Mouse (Mus musculus) embryonic facial prominence, embryonic 14.5 days (tissue): ENCODE results near the gene Dgcr2. TPM values are rescaled to one million over a fixed set of nuclear protein-coding genes. Genes with fewer than 3 reads are reported as not detected.

Source experiments
- ATAC-seq: fragments of 200-750 bp; cut with Nextera tagmentation; 2 replicates; pipeline ENCODE4 v1.8.0; 2017; ENCODE audit warnings: low read depth, moderate number of reproducible peaks, moderate TSS enrichment
- DNase-seq: peaks from one replicate; pipeline ENCODE4 v3.0.0-alpha.2; 2015; ENCODE audit warnings: low spot score
- H3K27ac ChIP-seq: fragments of 300-500 bp; sonication (generic); replicated peaks from 2 replicates; pipeline ENCODE4 v1.5.1; 2014; ENCODE audit warnings: low read depth, mild to moderate bottlenecking, low read length, moderate library complexity
- H3K27me3 ChIP-seq: fragments of 300-500 bp; sonication (generic); replicated peaks from 2 replicates; pipeline ENCODE4 v1.6.1; 2014; ENCODE audit warnings: low read length; ENCODE audit not compliant: control insufficient read depth, insufficient read depth
- H3K36me3 ChIP-seq: fragments of 300-500 bp; sonication (generic); 2 replicates; pipeline ENCODE4 v1.6.1; 2014; ENCODE audit warnings: low read length, mixed read lengths; ENCODE audit not compliant: control insufficient read depth, insufficient read depth
- H3K4me1 ChIP-seq: fragments of 300-500 bp; sonication (generic); 2 replicates; pipeline ENCODE4 v1.6.1; 2014; ENCODE audit warnings: antibody characterized with exemption, low read length; ENCODE audit not compliant: control insufficient read depth, insufficient read depth
- H3K4me2 ChIP-seq: fragments of 300-500 bp; sonication (generic); 2 replicates; pipeline ENCODE4 v1.6.1; 2014; ENCODE audit warnings: low read depth, mild to moderate bottlenecking, low read length, moderate library complexity, mixed read lengths
- H3K4me3 ChIP-seq: fragments of 300-500 bp; sonication (generic); 2 replicates; pipeline ENCODE4 v1.5.1; 2014; ENCODE audit warnings: low read depth, mild to moderate bottlenecking, low read length
- H3K9ac ChIP-seq: fragments of 300-500 bp; sonication (generic); 2 replicates; pipeline ENCODE4 v1.6.1; 2014; ENCODE audit warnings: low read depth, mild to moderate bottlenecking, low read length, moderate library complexity, mixed read lengths
- H3K9me3 ChIP-seq: fragments of 300-500 bp; sonication (generic); 2 replicates; pipeline ENCODE4 v1.6.1; 2016; ENCODE audit warnings: low read length; ENCODE audit not compliant: control insufficient read depth
- WGBS: fragments of 180-500 bp; shearing (Covaris S2); extraction: QIAGEN DNeasy Blood & Tissue Kit; methylation state at CpG from one replicate; pipeline ENCODE4 v1.1.7; 2014; 5-methylcytosine and 5-hydroxymethylcytosine counted together
- polyA plus RNA-seq: library from polyadenylated mRNA; unstranded; fragments of >200 nt; fragmentation: Nextera tagmentation; extraction: Ambion mirVana; gene quantifications from 2 replicates; pipeline ENCODE4 v1.2.1, GENCODE M21; 2014

Dgcr2 gene
- polyA plus RNA-seq, 1 experiment from 2014 or later = 81.9 TPM

DNA sequence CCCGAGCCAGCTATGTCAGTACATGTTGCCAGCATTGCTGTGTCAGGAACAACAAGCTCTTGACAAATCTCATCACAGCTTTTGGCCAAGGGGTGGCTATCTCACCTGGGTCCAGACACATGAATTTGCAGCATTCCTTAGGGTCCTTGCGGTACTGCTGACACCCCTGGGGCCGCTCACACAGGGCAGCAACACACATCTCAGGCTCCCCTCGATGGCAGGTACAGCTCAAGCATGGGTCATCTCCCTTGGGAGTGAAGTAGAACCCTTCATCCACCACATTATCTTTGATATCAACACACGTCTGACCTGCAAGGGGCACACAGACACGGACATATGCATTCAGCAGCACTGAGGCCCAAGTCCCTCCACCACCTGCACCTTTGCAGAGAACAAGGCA lies 48.9 kb downstream of the Dgcr2 start:
- WGBS = 79% methylated on average over 6 of the region's 6 CpGs

GRCm38 (mm10) chr16:17848928-17849327 lies 49.4 kb downstream of the Dgcr2 start:
- WGBS = 32% methylated on average over 1 of the region's 1 CpGs
- Histone ChIP-seq H3K27me3 (no peaks in the 10 kb centered on the region), H3K4me3 (no peak overlapping the region), H3K9ac (no peak overlapping the region), H3K27ac (no peak overlapping the region), H3K9me3 (no peaks in the 10 kb centered on the region), H3K4me2 (no peak overlapping the region), H3K36me3 (peaks cover 94% of the 10 kb centered on the region), H3K4me1 (no peaks in the 10 kb centered on the region)
- DNase-seq (peak; percentile 78), ATAC-seq (no peak)

More for the DNA sequence above, 48.9 kb downstream of the Dgcr2 start:
- no peak overlapping the region for H3K27ac ChIP-seq
- no peak overlapping the region for H3K9ac ChIP-seq
- no peak for ATAC-seq
- H3K36me3 ChIP-seq = peaks cover 94% of the 10 kb centered on the region
- H3K4me3 ChIP-seq = no peak overlapping the region
- H3K9me3 ChIP-seq = no peaks in the 10 kb centered on the region
- H3K4me2 ChIP-seq = no peak overlapping the region
- no peaks in the 10 kb centered on the region for H3K27me3 ChIP-seq
- no peak for DNase-seq
- no peaks in the 10 kb centered on the region for H3K4me1 ChIP-seq

GRCm38 (mm10) chr16:17848431-17848830 lies 49.9 kb downstream of the Dgcr2 start:
- H3K36me3 ChIP-seq = peaks cover 96% of the 10 kb centered on the region
- H3K4me3 ChIP-seq = no peak overlapping the region
- DNase-seq (no peak), ATAC-seq (no peak)
- no peak overlapping the region for H3K4me2 ChIP-seq
- H3K9me3 ChIP-seq = no peaks in the 10 kb centered on the region
- no peak overlapping the region for H3K9ac ChIP-seq
- no peaks in the 10 kb centered on the region for H3K27me3 ChIP-seq
- H3K4me1 ChIP-seq = no peaks in the 10 kb centered on the region
- WGBS = 94% methylated on average over 6 of the region's 6 CpGs
- no peak overlapping the region for H3K27ac ChIP-seq

DNA sequence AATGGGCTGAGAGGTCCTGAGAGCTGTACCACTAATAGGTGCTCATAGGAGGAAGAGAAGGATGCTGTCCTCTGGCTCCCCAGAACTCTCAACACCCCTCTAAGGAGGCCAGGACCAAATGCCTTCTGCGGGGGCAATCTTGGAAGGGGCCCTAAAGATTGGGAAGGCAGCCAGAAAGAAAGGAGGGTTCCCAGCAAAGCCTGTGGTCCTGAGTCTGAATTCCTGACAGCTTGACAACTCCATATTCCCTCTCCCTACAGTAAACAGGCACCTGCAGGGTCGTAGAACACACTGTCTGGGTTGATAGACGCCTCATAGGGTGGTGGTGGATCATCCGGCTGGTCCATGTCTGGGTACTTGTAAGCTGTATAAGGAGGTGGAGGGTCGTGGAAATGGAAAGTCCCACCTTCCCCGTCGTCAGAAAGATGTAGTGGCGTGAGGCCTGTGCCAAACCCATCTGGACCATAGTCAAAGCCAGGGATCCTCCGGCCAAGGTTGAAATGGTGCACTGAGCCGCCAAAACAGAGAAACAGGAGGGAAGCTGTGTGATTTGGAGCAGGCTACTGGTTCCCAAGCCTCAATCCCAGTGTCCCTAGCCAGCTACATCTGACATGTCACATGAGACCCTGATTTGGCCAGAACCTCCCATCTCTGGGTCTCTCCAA lies 54.5 kb downstream of the Dgcr2 start:
- no peaks in the 10 kb centered on the region for H3K9me3 ChIP-seq
- ATAC-seq = no peak
- H3K36me3 ChIP-seq = peaks cover 85% of the 10 kb centered on the region
- no peak overlapping the region for H3K27ac ChIP-seq
- H3K27me3 ChIP-seq = no peaks in the 10 kb centered on the region
- H3K9ac ChIP-seq = no peak overlapping the region
- H3K4me1 ChIP-seq = no peaks in the 10 kb centered on the region
- H3K4me3 ChIP-seq = no peak overlapping the region
- no peak for DNase-seq
- WGBS = 92% methylated on average over 10 of the region's 10 CpGs
- no peak overlapping the region for H3K4me2 ChIP-seq

GRCm38 (mm10) chr16:17842437-17842836 lies 55.9 kb downstream of the Dgcr2 start:
- no peaks in the 10 kb centered on the region for H3K27me3 ChIP-seq
- no peak overlapping the region for H3K4me2 ChIP-seq
- DNase-seq (no peak), ATAC-seq (no peak)
- 91% methylated on average over 7 of the region's 7 CpGs for WGBS
- H3K4me3 ChIP-seq = no peak overlapping the region
- H3K36me3 ChIP-seq = peaks cover 71% of the 10 kb centered on the region
- no peak overlapping the region for H3K9ac ChIP-seq
- no peak overlapping the region for H3K27ac ChIP-seq
- H3K9me3 ChIP-seq = no peaks in the 10 kb centered on the region
- H3K4me1 ChIP-seq = no peaks in the 10 kb centered on the region

DNA sequence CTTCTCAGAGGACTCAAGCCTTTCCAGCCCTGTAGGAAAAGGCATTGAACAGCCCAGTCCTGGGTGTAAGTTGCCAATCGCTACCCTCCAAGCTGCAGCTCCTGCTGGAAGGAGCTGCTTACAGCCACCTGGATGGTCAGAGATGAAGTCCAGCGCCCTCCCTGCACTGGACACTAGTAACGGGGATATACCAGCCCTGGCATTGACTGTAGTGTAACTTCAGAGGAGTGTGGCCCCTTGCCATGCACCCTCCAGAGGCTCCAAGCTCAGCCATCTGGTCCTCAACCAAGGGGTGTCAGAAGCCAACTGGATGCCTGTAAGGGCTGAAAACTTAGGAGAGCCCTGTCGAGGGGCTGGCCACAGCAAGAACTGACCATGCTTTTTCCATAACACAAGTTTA lies 58.4 kb downstream of the Dgcr2 start:
- Histone ChIP-seq H3K36me3 (peaks cover 47% of the 10 kb centered on the region), H3K27me3 (peaks cover 16% of the 10 kb centered on the region), H3K4me1 (no peaks in the 10 kb centered on the region), H3K27ac (no peak overlapping the region), H3K4me3 (no peak overlapping the region), H3K9me3 (no peaks in the 10 kb centered on the region), H3K4me2 (no peak overlapping the region), H3K9ac (no peak overlapping the region)
- DNase-seq (no peak), ATAC-seq (no peak)
- 84% methylated on average over 4 of the region's 4 CpGs for WGBS

DNA sequence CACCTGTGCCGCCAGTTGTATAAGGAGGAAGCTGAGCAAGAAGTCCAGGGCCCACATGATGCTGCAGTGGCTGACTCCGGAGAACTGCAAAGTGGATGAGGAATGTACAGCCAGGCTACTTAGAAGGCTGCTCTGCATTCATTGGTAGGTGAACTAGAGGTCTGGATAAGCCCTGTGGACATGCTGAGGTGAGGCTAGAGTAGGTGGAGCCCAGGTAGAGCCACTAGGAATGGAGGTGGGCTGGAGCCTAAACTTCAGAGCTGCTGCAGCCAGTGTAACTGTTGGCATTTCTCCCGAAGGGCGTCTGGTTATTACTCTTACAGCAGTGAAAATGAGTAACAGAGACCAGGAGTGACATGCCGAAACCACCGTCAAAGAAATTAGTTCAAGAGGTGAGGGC lies 60.3 kb downstream of the Dgcr2 start, which contains the start of gene Car15:
Car15 (minus strand) TSS at position 314 of the 400 bp plus-strand sequence.
- no peak within 1 kb of the TSS for H3K27ac ChIP-seq
- peaks cover 28% of the 10 kb centered on the region for H3K36me3 ChIP-seq
- ATAC-seq (no peak), DNase-seq (no peak)
- no peak within 1 kb of the TSS for H3K4me3 ChIP-seq
- H3K4me2 ChIP-seq = no peak within 1 kb of the TSS
- H3K4me1 ChIP-seq = peaks cover 4% of the 10 kb centered on the region; the same call in 1 of the 2 replicates
- 75% methylated on average over 6 of the region's 6 CpGs for WGBS
- H3K9me3 ChIP-seq = no peaks in the 10 kb centered on the region
- H3K9ac ChIP-seq = no peak within 1 kb of the TSS
- H3K27me3 ChIP-seq = peaks cover 33% of the 10 kb centered on the region

DNA sequence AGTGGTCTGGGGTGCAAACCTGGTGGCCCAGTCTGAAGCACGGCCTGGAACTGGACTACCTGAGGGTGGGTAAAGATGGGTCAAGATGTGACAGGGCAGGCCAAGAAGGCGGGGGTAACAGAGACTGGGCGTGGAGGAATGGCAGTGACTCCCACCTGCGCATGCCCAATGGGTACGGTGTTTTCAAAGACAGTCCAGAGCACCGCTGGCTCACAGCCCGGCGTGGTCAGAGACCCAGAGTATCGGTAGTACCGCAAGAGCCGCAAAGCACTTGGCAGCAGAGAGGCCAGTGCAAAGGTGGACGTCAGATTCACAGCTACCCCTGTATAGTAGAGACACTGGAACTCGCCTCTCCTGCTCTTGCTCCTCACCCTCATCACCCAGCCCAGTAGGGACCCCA lies 62.9 kb downstream of the Dgcr2 start:
- ATAC-seq = no peak
- DNase-seq = no peak
- H3K4me3 ChIP-seq = no peak overlapping the region

DNA sequence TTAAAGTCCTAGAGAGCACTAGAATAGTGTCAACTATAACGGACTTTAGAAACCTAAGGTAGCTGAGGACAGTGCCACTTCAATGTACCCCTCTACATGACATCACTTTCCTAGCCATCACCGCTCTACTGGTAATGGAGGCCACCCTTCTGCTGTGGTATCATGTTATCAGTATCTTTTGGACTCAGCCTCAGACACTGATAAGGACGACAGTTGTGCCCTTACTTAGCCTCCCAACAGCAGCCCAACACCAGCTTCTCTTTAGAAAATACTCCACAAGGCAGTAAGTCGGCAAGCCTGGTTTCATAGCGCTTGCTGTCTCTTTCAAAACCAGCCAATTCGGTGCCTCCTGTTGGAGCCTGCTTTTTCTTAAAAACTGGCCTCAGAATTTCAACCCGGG lies 63.8 kb downstream of the Dgcr2 start:
- Histone ChIP-seq H3K9me3 (no peaks in the 10 kb centered on the region), H3K36me3 (no peaks in the 10 kb centered on the region), H3K4me2 (peak overlapping the region; percentile 99), H3K27ac (no peak overlapping the region), H3K27me3 (peaks cover 60% of the 10 kb centered on the region), H3K4me3 (peak overlapping the region; percentile 59), H3K9ac (0 out of 2 replicates have a peak overlapping the region, but pooled peaks have one; percentile 71), H3K4me1 (peaks cover 4% of the 10 kb centered on the region; the same call in 1 of the 2 replicates)
- WGBS = 48% methylated on average over 7 of the region's 7 CpGs
- no peak for DNase-seq
- no peak for ATAC-seq

More for the DNA sequence above, 62.9 kb downstream of the Dgcr2 start:
- H3K27me3 ChIP-seq = peaks cover 59% of the 10 kb centered on the region
- WGBS = 54% methylated on average over 13 of the region's 13 CpGs
- peaks cover 4% of the 10 kb centered on the region; the same call in 1 of the 2 replicates for H3K4me1 ChIP-seq
- H3K9ac ChIP-seq = no peak overlapping the region
- no peaks in the 10 kb centered on the region for H3K9me3 ChIP-seq
- 0 out of 2 replicates have a peak, but pooled peaks cover 2% of the 10 kb centered on the region for H3K36me3 ChIP-seq
- no peak overlapping the region for H3K27ac ChIP-seq
- H3K4me2 ChIP-seq = no peak overlapping the region
